Mouse (Mus musculus) effector memory CD4-positive, alpha-beta T cell, adult 7 months (primary cell): Measurements from ENCODE around the gene Acad11. TPM values are rescaled to one million over a fixed set of nuclear protein-coding genes. Genes with fewer than 3 reads are reported as not detected.

Experiments used
- polyA plus RNA-seq: library from polyadenylated mRNA; unstranded; fragments of 100-300 nt; shearing (Covaris generic); gene quantifications from one replicate; pipeline ENCODE4 v1.2.1, GENCODE M21; 2017

Acad11 gene
- polyA plus RNA-seq, result 6.3 TPM

DNA sequence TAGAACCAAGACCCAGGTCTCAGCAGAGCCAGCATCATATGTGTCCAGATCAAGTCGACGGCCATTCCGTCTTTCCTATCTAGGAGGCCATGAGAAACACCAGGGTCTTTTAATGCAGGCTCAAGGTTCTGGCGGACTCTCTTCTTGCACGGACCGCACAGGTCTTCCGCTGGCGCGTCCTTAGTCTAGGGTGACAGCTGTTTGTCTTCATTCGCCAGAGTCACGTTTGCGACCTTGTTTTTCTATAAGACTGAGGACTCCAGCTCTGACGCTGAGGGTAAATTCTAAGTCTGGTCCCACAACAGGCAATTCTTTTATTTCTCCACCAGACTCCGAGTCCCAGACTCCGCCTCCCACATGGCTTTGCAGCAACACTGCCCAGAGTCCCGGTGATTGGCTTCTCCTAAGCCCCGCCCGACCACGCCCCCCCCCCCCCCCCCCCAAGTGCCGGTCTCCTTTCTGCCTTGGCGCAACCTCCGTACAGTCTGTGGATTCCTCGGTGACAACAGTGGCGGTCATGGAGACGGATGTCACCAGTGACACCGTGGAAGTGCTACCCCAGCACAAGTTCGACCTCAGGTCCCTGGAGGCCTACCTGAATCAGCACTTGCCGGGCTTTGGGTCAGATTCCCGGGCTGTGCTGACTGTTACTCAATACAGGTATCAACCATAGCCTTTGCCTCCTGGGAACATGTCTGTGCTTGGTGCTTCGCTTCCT lies at the start of gene Acad11:
Gene Acad11 (plus strand): TSS at position 134 of the 718 bp plus-strand sequence.

DNA sequence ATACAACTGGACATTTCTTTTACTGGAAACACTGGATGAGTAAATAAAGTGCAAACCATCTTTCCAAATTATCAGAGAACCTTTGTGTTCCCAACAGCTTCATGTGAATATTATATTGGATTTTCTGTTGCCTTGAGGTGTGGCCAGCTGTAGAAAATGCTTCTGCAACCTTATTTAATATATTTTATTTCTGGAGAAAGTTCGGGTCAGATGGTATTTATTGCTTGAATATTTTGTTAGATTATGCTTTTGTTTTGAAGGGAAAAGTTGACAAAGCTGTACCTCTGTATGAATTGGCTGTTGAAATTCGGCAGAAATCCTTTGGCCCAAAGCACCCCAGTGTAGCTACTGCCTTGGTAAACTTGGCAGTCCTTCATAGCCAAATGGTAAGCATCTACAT lies 22.8 kb upstream of the Acad11 start, which contains the start of gene Gm28305:
Gene Gm28305 (plus strand): TSS at position 301 of the 400 bp plus-strand sequence.

DNA sequence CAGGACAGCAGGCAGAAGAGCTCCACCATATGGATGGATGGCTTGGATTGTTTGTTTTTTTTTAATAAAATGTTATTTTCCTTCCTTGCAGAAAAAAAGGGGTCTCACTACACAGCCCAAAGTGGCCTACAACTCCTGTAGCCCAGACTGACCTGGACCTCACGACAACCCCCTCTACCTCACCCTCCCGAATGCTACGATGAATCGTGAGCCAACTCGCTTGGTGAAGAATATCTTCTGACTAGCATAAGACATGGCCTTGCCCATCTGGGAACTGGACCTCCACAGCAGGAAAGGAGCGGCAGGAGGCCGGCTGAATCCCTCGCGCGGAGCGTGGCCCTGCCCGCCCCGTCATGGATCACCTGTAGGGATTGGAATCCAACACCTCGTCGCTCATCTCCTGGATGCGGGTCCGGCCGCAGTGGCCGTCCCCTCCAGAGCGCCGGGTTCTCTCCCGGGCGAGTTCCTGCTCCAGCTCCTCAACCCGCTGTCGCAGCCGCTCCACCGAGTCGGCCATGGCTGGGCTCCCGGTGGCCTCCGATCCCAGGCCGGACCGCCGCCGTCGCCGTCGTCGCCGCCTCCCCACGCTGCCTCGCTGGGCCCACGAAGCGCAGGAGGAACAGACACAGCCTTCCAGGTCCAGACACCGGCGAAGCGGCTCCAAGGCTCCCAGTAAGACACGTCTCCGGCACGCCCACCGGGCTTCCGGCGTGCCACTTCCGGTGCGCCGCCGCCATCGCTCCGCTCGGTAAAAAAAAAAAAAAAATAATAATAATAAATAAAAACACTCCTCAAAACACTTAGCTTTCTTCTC lies 540 bp upstream of the Acad11 start, which contains the start of gene Uba5:
Gene Uba5 (minus strand): TSS at position 705 of the 814 bp plus-strand sequence.

GRCm38 (mm10) chr9:104126833-104127232 lies 63.7 kb downstream of the Acad11 start, which contains the start of gene Ackr4:
Gene Ackr4, minus strand, starts transcription at chr9:104126933.

Other genes starting within 250 kb of the Acad11 start
- gene Nphp3, start 60.8 kb upstream of the Acad11 start, polyA plus RNA-seq, result 3.0 TPM
- gene Gm28305, start 22.7 kb upstream of the Acad11 start, polyA plus RNA-seq, result not detected
- 27.2 TPM for gene Uba5, start 243 bp upstream of the Acad11 start, polyA plus RNA-seq
- gene Ackr4, start 63.6 kb downstream of the Acad11 start, polyA plus RNA-seq, result 0.38 TPM
- 49.5 TPM for gene Dnajc13, start 199.6 kb downstream of the Acad11 start, polyA plus RNA-seq